Mouse (Mus musculus): ENCODE results near the gene Pacrg. TPM values are rescaled to one million over a fixed set of nuclear protein-coding genes. Genes with fewer than 3 reads are reported as not detected.

Pacrg gene
- total and polyA plus RNA-seq, 2 experiments from 2014 or later, result 9.5 to 26.1 TPM

- DNase-seq (ENCODE audit: low spot score) (no peak), ATAC-seq (no peak)
- Histone ChIP-seq H3K27me3 (ENCODE audit: insufficient read depth, low read length) (no peaks in the 10 kb centered on the region), H3K4me3 (ENCODE audit: low read length) (no peak overlapping the region), H3K4me1 (ENCODE audit: insufficient read depth, low read length) (no peaks in the 10 kb centered on the region), H3K36me3 (ENCODE audit: insufficient read depth, low read length) (no peaks in the 10 kb centered on the region), H3K9me3 (ENCODE audit: low read length) (no peaks in the 10 kb centered on the region), H3K27ac (no peak overlapping the region), H3K9ac (replicated peaks; ENCODE audit: low read length) (no peak overlapping the region), H3K4me2 (ENCODE audit: low read depth, low read length) (no peak overlapping the region)
- TF ChIP-seq CTCF (IDR thresholded peaks at IDR 0.05; ENCODE audit: low read depth), result no peak
- WGBS, result 93% methylated on average over 9 of the region's 9 CpGs
These were observed 370.1 kb downstream of the Pacrg start for GRCm38 (mm10) chr17:10469874-10470568.

- H3K4me3 ChIP-seq (ENCODE audit: low read length), result no peak overlapping the region
- no peak for TF ChIP-seq CTCF (IDR thresholded peaks at IDR 0.05; ENCODE audit: low read depth)
- H3K9ac ChIP-seq (replicated peaks; ENCODE audit: low read length), result no peak overlapping the region
- no peaks in the 10 kb centered on the region for H3K4me1 ChIP-seq (ENCODE audit: insufficient read depth, low read length)
- 83% methylated on average over 3 of the region's 3 CpGs for WGBS
- H3K36me3 ChIP-seq (ENCODE audit: insufficient read depth, low read length), result no peaks in the 10 kb centered on the region
- no peak overlapping the region for H3K4me2 ChIP-seq (ENCODE audit: low read depth, low read length)
- no peaks in the 10 kb centered on the region for H3K27me3 ChIP-seq (ENCODE audit: insufficient read depth, low read length)
- H3K27ac ChIP-seq, result no peak overlapping the region
- DNase-seq (ENCODE audit: low spot score), result no peak
- ATAC-seq, result no peak
- H3K9me3 ChIP-seq (ENCODE audit: low read length), result no peaks in the 10 kb centered on the region
These were observed 373.0 kb downstream of the Pacrg start for GRCm38 (mm10) chr17:10467102-10467501.

- no peak overlapping the region for H3K4me3 ChIP-seq (ENCODE audit: low read length)
- no peaks in the 10 kb centered on the region for H3K36me3 ChIP-seq (ENCODE audit: insufficient read depth, low read length)
- H3K9ac ChIP-seq (replicated peaks; ENCODE audit: low read length), result no peak overlapping the region
- ATAC-seq, result no peak
- H3K4me1 ChIP-seq (ENCODE audit: insufficient read depth, low read length), result no peaks in the 10 kb centered on the region
- H3K27ac ChIP-seq, result no peak overlapping the region
- no peaks in the 10 kb centered on the region for H3K27me3 ChIP-seq (ENCODE audit: insufficient read depth, low read length)
- TF ChIP-seq CTCF (IDR thresholded peaks at IDR 0.05; ENCODE audit: low read depth), result no peak
- no peak for DNase-seq (ENCODE audit: low spot score)
- no peaks in the 10 kb centered on the region for H3K9me3 ChIP-seq (ENCODE audit: low read length)
- WGBS, result 80% methylated on average over 6 of the region's 6 CpGs
- no peak overlapping the region for H3K4me2 ChIP-seq (ENCODE audit: low read depth, low read length)
These were observed 374.6 kb downstream of the Pacrg start for GRCm38 (mm10) chr17:10465467-10465866.

- no peak for ATAC-seq
- Histone ChIP-seq H3K9me3 (ENCODE audit: low read length) (no peaks in the 10 kb centered on the region), H3K36me3 (ENCODE audit: insufficient read depth, low read length) (no peaks in the 10 kb centered on the region), H3K27ac (no peak overlapping the region), H3K4me2 (ENCODE audit: low read depth, low read length) (no peak overlapping the region), H3K4me3 (ENCODE audit: low read length) (no peak overlapping the region), H3K9ac (replicated peaks; ENCODE audit: low read length) (no peak overlapping the region), H3K4me1 (ENCODE audit: insufficient read depth, low read length) (no peaks in the 10 kb centered on the region), H3K27me3 (ENCODE audit: insufficient read depth, low read length) (no peaks in the 10 kb centered on the region)
- TF ChIP-seq CTCF (IDR thresholded peaks at IDR 0.05; ENCODE audit: low read depth), result no peak
- WGBS, result 69% methylated on average over 3 of the region's 3 CpGs
- DNase-seq (ENCODE audit: low spot score), result no peak
These were observed 375.4 kb downstream of the Pacrg start for GRCm38 (mm10) chr17:10464700-10465099.

GRCm38 (mm10) chr17:10463626-10464025 lies 376.5 kb downstream of the Pacrg start:
- no peak overlapping the region for H3K4me3 ChIP-seq (ENCODE audit: low read length)
- H3K9me3 ChIP-seq (ENCODE audit: low read length), result no peaks in the 10 kb centered on the region
- H3K9ac ChIP-seq (replicated peaks; ENCODE audit: low read length), result no peak overlapping the region
- ATAC-seq (no peak), DNase-seq (ENCODE audit: low spot score) (no peak)
- H3K27me3 ChIP-seq (ENCODE audit: insufficient read depth, low read length), result no peaks in the 10 kb centered on the region
- H3K36me3 ChIP-seq (ENCODE audit: insufficient read depth, low read length), result no peaks in the 10 kb centered on the region
- H3K4me1 ChIP-seq (ENCODE audit: insufficient read depth, low read length), result no peaks in the 10 kb centered on the region
- 92% methylated on average over 3 of the region's 3 CpGs for WGBS
- no peak overlapping the region for H3K4me2 ChIP-seq (ENCODE audit: low read depth, low read length)
- TF ChIP-seq CTCF (IDR thresholded peaks at IDR 0.05; ENCODE audit: low read depth), result no peak
- H3K27ac ChIP-seq, result no peak overlapping the region

GRCm38 (mm10) chr17:10460916-10461315 lies 379.2 kb downstream of the Pacrg start:
- 92% methylated on average over 4 of the region's 4 CpGs for WGBS
- Histone ChIP-seq H3K36me3 (ENCODE audit: insufficient read depth, low read length) (no peaks in the 10 kb centered on the region), H3K4me2 (ENCODE audit: low read depth, low read length) (no peak overlapping the region), H3K4me3 (ENCODE audit: low read length) (no peak overlapping the region), H3K27ac (no peak overlapping the region), H3K9ac (replicated peaks; ENCODE audit: low read length) (no peak overlapping the region), H3K9me3 (ENCODE audit: low read length) (no peaks in the 10 kb centered on the region), H3K4me1 (ENCODE audit: insufficient read depth, low read length) (no peaks in the 10 kb centered on the region), H3K27me3 (ENCODE audit: insufficient read depth, low read length) (no peaks in the 10 kb centered on the region)
- no peak for TF ChIP-seq CTCF (IDR thresholded peaks at IDR 0.05; ENCODE audit: low read depth)
- no peak for DNase-seq (ENCODE audit: low spot score)
- no peak for ATAC-seq

GRCm38 (mm10) chr17:10458743-10459142 lies 381.4 kb downstream of the Pacrg start:
- no peaks in the 10 kb centered on the region for H3K9me3 ChIP-seq (ENCODE audit: low read length)
- ATAC-seq (no peak), DNase-seq (ENCODE audit: low spot score) (no peak)
- H3K4me3 ChIP-seq (ENCODE audit: low read length), result no peak overlapping the region
- no peak overlapping the region for H3K4me2 ChIP-seq (ENCODE audit: low read depth, low read length)
- no peaks in the 10 kb centered on the region for H3K4me1 ChIP-seq (ENCODE audit: insufficient read depth, low read length)
- no peak for TF ChIP-seq CTCF (IDR thresholded peaks at IDR 0.05; ENCODE audit: low read depth)
- H3K27ac ChIP-seq, result no peak overlapping the region
- H3K27me3 ChIP-seq (ENCODE audit: insufficient read depth, low read length), result no peaks in the 10 kb centered on the region
- no peak overlapping the region for H3K9ac ChIP-seq (replicated peaks; ENCODE audit: low read length)
- H3K36me3 ChIP-seq (ENCODE audit: insufficient read depth, low read length), result no peaks in the 10 kb centered on the region

All from hindbrain, postnatal 0 days (tissue).